Mouse (Mus musculus) megakaryocyte, embryonic 14.5 days (primary cell): ENCODE results near the gene Mecr. TPM values are rescaled to one million over a fixed set of nuclear protein-coding genes. Genes with fewer than 3 reads are reported as not detected.

Experiments
- H3K27me3 ChIP-seq: replicated peaks from 2 replicates; pipeline ENCODE3; 2012; ENCODE audit warnings: inconsistent platforms
- H3K36me3 ChIP-seq: replicated peaks from 2 replicates; pipeline ENCODE3; 2012; ENCODE audit warnings: low read length, inconsistent platforms, mixed read lengths
- H3K4me1 ChIP-seq: 2 replicates; pipeline ENCODE4 v1.6.1; 2012; ENCODE audit warnings: inconsistent platforms
- H3K4me3 ChIP-seq: replicated peaks from 2 replicates; pipeline ENCODE3; 2012; ENCODE audit warnings: moderate library complexity, mild to moderate bottlenecking, inconsistent platforms
- H3K9me3 ChIP-seq: 2 replicates; pipeline ENCODE4 v1.6.1; 2012; ENCODE audit warnings: inconsistent platforms
- FLI1 ChIP-seq: IDR thresholded peaks from 2 replicates; pipeline ENCODE4 v1.6.1; 2012; ENCODE audit warnings: low read length, inconsistent platforms, mixed read lengths
- GATA1 ChIP-seq: IDR thresholded peaks from 3 replicates; pipeline ENCODE4 v1.6.1; 2012; ENCODE audit warnings: mixed read lengths, low read length, inconsistent platforms, borderline replicate concordance
- polyA plus RNA-seq: library from polyadenylated mRNA; stranded (reverse); fragments of >175 nt; gene quantifications from 2 replicates; pipeline ENCODE4 v1.2.3, GENCODE M21; 2012; ENCODE audit warnings: low replicate concordance; ENCODE audit not compliant: insufficient read depth

Gene Mecr
- polyA plus RNA-seq, 1 experiment: 8.8 TPM

DNA sequence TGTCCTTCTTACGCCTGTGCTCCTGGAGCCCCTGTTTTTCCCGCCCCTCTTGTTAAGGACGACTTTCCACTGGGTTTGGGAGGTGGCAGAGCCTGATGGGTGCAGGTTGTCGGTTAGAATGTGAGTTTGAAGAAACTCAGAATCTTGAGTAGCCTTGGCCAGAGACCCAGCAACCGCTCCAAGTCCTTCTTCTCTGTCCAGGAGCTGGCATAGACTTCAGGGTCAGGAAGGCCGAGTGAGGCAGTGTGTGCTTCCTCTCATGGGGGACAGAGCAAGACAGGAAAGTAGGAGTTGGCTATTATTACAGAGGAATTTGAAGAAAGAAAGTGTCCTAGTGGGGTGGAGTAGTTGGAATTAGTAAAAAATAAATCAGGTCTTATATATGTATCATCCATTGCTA is 40.3 kb downstream of the Mecr start:
- H3K9me3 ChIP-seq: no peaks in the 10 kb centered on the region
- TF ChIP-seq GATA1 (no peak), FLI1 (no peak)
- H3K36me3 ChIP-seq: peaks cover 52% of the 10 kb centered on the region
- no peaks in the 10 kb centered on the region for H3K27me3 ChIP-seq
- H3K4me1 ChIP-seq: peaks cover 97% of the 10 kb centered on the region
- no peak overlapping the region for H3K4me3 ChIP-seq

DNA sequence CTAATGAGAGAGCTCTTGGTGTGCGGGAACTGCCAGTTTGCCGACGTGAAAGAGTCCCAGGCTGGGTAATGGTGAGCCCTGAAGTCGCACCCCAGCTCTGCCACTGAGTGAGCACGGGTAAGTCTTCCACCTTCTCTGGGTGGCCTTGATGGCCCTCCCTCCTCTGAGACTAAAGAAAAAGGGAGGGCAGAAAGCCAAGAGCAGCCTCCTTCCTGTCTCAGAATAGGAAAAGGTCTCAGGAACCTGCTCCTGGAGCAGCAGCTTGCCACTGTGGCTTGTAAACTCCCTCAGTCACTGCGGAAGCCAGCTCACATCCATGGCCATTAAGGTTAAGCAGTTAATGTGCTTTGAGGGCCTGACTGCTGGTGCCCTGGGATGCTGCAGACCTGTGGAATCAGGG is 42.1 kb downstream of the Mecr start:
- H3K4me1 ChIP-seq: peaks cover 97% of the 10 kb centered on the region
- no peak overlapping the region for H3K4me3 ChIP-seq
- TF ChIP-seq FLI1 (no peak), GATA1 (no peak)
- no peaks in the 10 kb centered on the region for H3K9me3 ChIP-seq
- no peaks in the 10 kb centered on the region for H3K27me3 ChIP-seq
- peaks cover 67% of the 10 kb centered on the region for H3K36me3 ChIP-seq

DNA sequence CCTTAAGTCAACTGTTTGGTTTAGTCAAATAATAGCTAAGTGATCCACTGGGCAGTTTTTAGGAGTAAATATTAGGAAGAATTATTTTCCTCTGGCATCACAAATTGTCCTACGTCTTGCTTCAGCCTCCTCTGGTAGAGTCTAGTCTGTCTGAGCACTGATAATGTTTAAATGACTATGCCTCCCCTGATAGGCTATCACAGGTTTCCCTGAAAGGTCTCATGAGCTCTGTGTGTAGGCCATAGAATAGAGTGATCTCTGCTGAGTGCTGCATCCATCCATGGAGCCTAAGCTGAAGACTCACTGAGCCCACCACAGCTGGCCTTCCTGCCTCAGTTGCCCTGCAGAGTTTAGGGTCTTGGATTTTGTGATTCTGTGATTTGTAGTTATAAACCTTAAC is 45.3 kb downstream of the Mecr start:
- no peak overlapping the region for H3K4me3 ChIP-seq
- peaks cover 73% of the 10 kb centered on the region for H3K4me1 ChIP-seq
- H3K9me3 ChIP-seq: no peaks in the 10 kb centered on the region
- H3K36me3 ChIP-seq: peaks cover 93% of the 10 kb centered on the region
- no peaks in the 10 kb centered on the region for H3K27me3 ChIP-seq
- TF ChIP-seq GATA1 (no peak), FLI1 (no peak)

DNA sequence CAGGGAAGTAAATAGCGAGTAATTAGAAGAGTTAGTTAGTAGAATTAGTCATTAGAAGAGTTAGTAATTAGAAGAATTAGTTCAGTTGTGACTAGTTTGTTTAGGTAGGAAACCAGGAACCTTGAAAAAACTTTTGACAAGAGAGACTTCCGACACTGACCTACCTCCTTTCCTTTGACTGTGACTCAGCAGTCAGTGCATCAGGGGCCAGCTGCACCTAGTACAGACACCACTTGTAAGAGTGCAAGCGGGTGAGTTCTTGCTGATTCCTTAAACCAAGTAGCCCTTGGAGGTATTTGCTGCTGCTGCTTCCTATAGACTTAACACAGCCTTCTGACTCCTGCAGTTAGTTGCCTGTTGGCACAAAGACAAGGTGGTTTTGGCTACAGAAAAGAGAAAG is 47.4 kb downstream of the Mecr start:
- TF ChIP-seq FLI1 (no peak), GATA1 (no peak)
- no peaks in the 10 kb centered on the region for H3K27me3 ChIP-seq
- no peak overlapping the region for H3K4me3 ChIP-seq
- H3K9me3 ChIP-seq: no peaks in the 10 kb centered on the region
- H3K4me1 ChIP-seq: peaks cover 53% of the 10 kb centered on the region
- peaks cover 90% of the 10 kb centered on the region for H3K36me3 ChIP-seq

DNA sequence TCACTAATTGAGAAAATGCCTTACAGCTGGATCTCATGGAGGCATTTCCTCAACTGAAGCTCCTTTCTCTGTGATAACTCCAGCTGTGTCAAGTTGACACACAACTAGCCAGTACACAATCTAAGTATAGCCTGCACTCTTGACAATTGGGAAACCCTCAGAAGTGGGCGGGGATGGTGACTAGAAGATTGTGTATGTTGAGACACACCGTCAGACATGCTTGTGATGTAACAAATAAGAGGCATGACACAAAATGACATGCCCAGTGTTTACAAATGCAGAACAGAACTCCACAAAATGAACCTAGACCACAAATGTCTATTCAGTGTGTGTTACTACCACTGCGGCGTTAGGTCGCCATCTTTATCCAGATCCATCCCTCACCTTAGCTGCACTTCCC is 53.8 kb downstream of the Mecr start:
- Histone ChIP-seq H3K4me1 (0 out of 2 replicates have a peak, but pooled peaks cover 7% of the 10 kb centered on the region), H3K36me3 (peaks cover 83% of the 10 kb centered on the region), H3K27me3 (no peaks in the 10 kb centered on the region), H3K4me3 (no peak overlapping the region), H3K9me3 (no peaks in the 10 kb centered on the region)
- TF ChIP-seq GATA1 (no peak), FLI1 (no peak)

DNA sequence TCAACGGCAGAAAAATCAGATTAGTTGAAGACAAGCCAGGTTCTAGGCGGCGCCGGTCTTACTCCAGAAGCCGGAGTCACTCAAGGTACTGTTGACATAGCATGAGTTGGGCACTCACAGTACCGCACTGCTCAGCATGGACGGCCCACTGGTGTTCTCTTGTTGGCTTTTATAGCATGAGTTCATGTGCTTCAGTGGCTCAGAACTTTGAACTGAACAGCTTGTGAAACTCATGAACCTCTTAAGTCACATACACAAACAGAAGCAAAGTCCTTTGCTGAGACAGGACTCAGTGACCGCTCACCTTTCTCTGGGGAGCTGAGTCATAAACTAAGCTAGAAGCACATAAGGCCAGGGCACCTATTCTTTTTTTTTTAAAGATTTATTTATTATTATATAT is 54.5 kb downstream of the Mecr start:
- H3K4me3 ChIP-seq: no peak overlapping the region
- no peaks in the 10 kb centered on the region for H3K27me3 ChIP-seq
- peaks cover 83% of the 10 kb centered on the region for H3K36me3 ChIP-seq
- no peaks in the 10 kb centered on the region for H3K9me3 ChIP-seq
- H3K4me1 ChIP-seq: 0 out of 2 replicates have a peak, but pooled peaks cover 8% of the 10 kb centered on the region
- TF ChIP-seq FLI1 (no peak), GATA1 (no peak)

DNA sequence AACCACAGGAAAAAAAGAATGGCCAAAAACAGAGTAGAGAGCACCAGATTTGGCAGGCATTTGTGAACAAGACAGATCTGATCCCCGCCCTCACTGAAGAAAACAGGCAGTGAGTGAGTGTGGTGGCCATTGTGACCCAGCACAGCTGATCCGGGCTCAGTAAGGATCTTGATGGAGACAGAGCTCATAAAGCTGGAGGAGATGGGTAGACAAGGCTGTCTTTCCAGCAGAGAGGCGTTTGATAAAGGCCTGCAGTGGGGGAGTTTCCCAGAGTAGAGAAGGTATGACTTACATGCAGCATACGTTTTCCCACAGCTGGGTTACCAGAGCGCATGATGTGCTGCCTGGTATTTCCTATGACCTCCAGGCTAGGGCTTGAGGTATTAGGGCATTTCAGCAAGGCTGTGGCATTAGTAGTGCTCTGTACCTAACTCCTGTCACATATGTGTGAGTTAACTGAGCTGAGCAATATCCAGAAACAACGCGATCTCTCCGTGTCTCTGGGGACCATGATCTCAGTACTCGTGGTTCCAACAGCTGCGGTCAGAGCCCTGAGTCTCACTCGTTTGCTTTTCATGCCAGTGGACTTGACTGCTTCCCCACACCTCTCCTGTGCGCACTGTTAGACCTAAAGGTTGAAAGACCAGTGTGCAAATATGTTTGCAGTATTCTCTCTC is 55.4 kb downstream of the Mecr start:
- Histone ChIP-seq H3K4me3 (no peak overlapping the region), H3K27me3 (no peaks in the 10 kb centered on the region), H3K4me1 (0 out of 2 replicates have a peak, but pooled peaks cover 8% of the 10 kb centered on the region), H3K9me3 (no peaks in the 10 kb centered on the region), H3K36me3 (peaks cover 77% of the 10 kb centered on the region)
- TF ChIP-seq GATA1 (no peak), FLI1 (no peak)

DNA sequence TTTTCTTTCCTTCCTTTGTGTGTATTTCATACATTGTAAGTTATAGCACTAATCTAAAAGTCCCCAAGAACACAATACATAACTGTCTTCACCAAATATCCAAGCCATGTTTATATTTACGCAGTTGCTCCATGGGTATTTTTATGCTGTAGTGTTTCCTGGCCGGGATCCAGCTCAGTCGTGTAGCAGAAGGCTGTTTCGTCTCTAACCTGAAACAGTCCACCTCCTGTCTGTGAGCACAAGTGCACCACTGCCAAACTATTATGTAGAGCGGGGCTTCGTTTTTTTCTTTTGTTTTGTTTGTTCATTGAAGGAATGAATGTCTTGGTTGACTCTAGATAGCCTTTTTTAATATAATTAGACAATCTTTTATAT is 55.9 kb downstream of the Mecr start:
- no peaks in the 10 kb centered on the region for H3K9me3 ChIP-seq
- H3K36me3 ChIP-seq: peaks cover 77% of the 10 kb centered on the region
- TF ChIP-seq FLI1 (no peak), GATA1 (no peak)
- H3K27me3 ChIP-seq: no peaks in the 10 kb centered on the region
- H3K4me3 ChIP-seq: no peak overlapping the region
- H3K4me1 ChIP-seq: 0 out of 2 replicates have a peak, but pooled peaks cover 8% of the 10 kb centered on the region

DNA sequence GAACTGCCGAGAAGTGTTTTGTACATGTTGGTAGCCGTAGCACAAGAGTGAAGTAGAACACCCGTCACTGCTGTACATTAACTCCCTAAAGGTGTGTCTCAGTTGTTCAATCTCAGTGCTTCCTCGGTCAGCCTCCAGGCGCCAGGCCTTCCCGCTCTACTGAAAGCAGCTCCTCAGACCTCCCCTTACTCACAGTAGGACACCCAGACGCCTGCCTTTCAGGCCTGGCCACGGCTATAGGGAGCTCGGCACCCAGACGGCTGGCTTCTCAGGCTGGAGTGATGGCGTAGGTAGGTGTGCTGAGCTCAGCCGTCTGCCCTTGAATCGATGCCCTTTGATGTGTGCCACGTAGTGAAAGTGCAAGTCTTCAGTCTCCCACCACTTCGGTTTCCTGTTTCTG is 57.8 kb downstream of the Mecr start:
- no peak for TF ChIP-seq FLI1
- no peak for TF ChIP-seq GATA1
- Histone ChIP-seq H3K36me3 (peaks cover 85% of the 10 kb centered on the region), H3K4me3 (no peak overlapping the region), H3K27me3 (no peaks in the 10 kb centered on the region), H3K4me1 (0 out of 2 replicates have a peak, but pooled peaks cover 8% of the 10 kb centered on the region), H3K9me3 (no peaks in the 10 kb centered on the region)

DNA sequence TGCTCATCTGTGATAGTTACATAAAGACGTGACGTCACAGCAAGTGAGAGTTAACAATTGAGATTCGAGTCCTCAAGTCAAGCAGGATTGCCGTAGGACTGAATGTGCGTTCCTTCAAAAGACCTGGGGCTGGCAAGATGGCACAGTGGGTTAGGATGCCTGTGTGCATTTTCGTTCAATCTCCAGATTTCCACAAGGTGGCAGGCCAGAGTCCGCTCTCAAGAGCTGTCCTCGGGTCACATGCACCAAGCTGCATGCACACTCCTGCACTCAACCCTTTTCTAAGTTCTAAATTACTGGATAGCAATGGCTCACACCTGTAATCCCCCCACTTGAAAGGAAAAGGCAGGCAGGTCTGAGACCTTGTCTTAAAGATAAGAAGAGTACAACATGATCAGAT is 61.2 kb downstream of the Mecr start:
- H3K36me3 ChIP-seq: peaks cover 84% of the 10 kb centered on the region
- H3K4me1 ChIP-seq: peaks cover 6% of the 10 kb centered on the region; the same call in 1 of the 2 replicates
- no peak overlapping the region for H3K4me3 ChIP-seq
- TF ChIP-seq FLI1 (no peak), GATA1 (no peak)
- no peaks in the 10 kb centered on the region for H3K27me3 ChIP-seq
- H3K9me3 ChIP-seq: peaks cover 6% of the 10 kb centered on the region; the same call in 1 of the 2 replicates
